Mouse (Mus musculus): ENCODE data around the gene Sp7.

Gene Sp7

GRCm38 (mm10) chr15:102386640-102387039 is 19.7 kb upstream of the Sp7 start:
- no peak for DNase-seq

DNA sequence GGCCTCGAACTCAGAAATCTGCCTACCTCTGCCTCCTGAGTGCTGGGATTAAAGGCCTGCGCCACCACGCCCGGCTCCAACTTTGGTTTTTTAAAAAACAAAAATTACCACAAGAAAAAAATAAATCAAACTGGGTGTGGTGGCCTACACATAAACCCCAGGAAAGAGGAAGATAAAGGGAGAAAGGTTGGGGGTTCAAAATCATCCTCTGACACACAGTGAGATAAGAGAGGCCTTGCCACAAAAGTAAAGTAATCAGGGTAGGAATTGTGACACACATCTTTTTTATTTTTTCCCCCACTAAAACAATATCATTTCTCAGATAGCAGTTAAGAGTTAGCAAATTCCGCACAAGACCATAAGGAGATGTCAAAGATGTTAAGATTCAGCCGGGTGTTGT is 16.7 kb upstream of the Sp7 start:
- no peak for DNase-seq

GRCm38 (mm10) chr15:102381575-102381974 is 14.6 kb upstream of the Sp7 start:
- DNase-seq: peak; percentile 90

- peak; percentile 75 for DNase-seq
These were observed 10.9 kb upstream of the Sp7 start for GRCm38 (mm10) chr15:102377810-102378262.

DNA sequence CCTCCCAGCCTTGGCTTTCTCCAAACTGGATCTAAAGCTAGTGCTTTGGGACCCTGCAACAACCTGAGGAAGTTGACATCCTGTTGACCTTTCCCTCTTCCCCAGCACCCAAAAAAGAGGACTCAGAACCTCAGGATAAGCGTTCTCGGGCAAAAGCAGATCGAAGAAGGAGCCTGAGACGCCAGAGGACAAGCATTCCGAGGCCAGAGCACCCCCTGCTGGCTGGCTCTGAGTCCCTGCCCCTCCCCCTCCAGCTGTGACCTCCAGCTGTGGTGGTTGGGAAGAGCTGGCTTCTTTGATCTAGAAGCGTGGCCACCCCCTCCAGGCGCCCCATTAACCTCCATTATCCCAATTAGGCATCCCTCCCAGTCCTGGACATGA is 10.2 kb upstream of the Sp7 start:
- DNase-seq: peak; percentile 96

DNA sequence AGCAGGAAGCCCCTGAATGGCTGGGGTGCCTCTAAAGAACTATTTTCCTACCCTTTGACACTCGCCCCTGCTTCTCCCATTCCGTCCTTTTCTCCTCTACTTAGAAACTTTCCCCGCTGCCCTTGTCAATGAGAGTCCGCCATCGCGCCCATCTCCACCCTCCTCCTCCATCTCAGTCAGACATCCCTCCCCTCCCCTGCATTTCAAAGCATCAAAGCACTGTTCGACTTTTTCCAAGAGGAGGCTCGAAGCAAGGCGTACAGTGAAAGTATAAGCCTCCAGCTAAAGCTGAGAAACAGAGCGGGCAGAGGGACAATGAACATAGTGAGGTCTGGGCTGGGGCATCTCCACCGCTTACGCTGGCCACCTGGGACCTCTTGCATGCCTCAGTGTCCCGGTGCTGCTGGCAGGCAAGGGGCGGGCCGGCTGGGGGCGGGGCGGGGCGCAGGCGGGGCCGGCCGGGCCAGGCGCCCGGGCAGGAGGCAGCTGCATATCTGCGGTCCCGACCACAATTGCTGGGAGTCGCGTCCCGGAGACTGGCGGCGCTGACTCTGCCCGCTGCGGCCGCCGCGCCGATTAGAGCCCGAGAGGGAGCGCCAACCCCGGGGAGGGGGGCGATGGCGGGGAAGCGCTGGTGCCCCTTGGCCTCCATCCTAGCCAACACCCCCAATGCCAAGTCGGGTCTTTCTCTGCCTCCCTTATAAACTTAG is 9.6 kb upstream of the Sp7 start:
- DNase-seq: peak; percentile 53

GRCm38 (mm10) chr15:102370727-102371126 is 3.7 kb upstream of the Sp7 start:
- DNase-seq: no peak

DNA sequence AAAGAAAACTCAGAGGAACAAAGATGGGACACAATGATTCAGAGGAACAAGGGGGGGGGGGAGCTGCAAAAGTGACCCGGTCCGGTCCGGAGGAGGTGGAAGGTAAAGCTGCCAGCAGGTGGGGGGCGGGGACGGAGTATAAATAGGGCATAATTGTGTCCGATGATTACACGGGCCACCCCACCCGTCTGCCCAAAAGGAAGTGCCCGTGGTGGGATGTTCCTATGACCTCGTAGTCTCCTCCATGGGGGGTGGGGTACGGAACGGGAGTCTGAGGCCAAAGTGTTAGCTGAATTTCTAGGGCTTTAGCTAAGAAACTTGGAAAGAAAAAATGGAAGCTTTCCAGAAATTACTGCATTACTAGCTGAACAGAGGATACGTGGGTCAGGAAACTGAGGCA is 3.0 kb upstream of the Sp7 start:
- DNase-seq: no peak

- DNase-seq: no peak
These were observed 744 bp downstream of the Sp7 start for GRCm38 (mm10) chr15:102366238-102366637.

DNA sequence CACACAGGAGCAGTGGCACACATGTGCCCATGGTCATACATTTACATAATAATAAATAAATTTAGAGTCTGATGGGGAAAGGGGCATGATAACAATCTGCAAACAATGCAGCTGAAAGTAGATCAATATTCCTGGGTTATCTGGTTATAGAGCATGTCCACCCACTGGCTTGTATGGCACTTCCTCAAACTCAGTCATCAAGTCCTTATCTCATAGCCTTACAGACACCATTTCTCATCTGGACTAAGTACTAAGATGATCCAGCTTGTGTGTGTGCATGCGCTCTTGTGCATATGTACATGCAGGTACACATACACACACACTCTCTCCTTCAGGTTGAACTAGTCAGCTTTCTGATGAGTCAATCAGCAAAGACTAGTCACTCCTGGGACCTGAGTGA is 2.3 kb downstream of the Sp7 start:
- no peak for DNase-seq

- no peak for DNase-seq
These were observed 4.3 kb downstream of the Sp7 start for GRCm38 (mm10) chr15:102362648-102363047.

GRCm38 (mm10) chr15:102358834-102359233 is 8.1 kb downstream of the Sp7 start:
- no peak for DNase-seq

GRCm38 (mm10) chr15:102358126-102358525 is 8.9 kb downstream of the Sp7 start:
- no peak for DNase-seq

- DNase-seq: no peak
These were observed 10.3 kb downstream of the Sp7 start for GRCm38 (mm10) chr15:102356501-102357325.

DNA sequence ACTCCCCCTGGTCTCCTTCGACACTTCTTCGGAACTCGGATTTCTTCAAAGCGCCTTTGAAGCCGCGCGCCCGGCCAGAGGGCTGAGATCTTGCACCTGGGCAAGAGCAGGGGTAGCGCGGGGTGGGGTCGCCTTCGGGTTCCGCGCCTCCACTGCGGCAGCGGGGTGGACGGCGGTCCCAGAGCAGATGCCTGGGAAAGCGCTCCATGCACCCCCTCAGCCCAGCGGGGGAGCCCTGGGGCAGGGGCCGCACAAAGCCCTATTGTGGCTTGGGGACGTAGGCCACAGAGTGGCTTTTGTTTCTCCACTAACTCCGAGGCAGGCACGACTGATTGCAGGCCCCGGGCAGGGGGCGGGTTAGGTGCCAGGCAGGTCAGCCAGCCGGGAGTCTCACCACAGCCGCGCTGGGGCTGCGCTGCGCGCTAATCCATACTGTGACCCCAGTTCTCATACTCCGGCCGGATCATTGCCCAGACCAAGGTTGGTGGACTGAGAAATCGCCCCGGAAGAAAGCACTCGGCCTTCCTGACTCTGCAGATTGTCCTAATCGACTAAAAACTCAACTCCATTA is 11.0 kb downstream of the Sp7 start:
- no peak for DNase-seq

GRCm38 (mm10) chr15:102355134-102355870 is 11.7 kb downstream of the Sp7 start:
- DNase-seq: peak; percentile 40

GRCm38 (mm10) chr15:102353986-102354385 is 13.0 kb downstream of the Sp7 start:
- no peak for DNase-seq

DNA sequence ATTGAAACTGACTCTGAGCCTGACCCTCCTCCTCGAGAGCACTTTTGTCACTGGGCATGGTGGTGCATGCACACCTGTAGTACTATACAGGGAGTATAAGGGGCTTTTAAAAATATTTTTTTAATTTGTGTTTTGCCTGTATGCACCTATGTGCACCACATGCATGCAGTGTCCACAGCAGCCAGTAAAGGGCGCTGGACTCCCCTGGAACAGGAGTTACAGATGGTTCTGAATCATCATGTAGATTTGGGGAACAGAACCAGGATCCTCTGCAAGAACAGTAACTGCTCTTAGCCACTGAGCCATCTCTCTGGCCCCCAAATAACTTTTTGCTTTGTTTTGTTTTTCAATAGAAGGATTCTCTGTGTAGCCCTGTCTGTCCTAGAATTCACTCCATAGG is 14.8 kb downstream of the Sp7 start:
- peak; percentile 13 for DNase-seq

DNA sequence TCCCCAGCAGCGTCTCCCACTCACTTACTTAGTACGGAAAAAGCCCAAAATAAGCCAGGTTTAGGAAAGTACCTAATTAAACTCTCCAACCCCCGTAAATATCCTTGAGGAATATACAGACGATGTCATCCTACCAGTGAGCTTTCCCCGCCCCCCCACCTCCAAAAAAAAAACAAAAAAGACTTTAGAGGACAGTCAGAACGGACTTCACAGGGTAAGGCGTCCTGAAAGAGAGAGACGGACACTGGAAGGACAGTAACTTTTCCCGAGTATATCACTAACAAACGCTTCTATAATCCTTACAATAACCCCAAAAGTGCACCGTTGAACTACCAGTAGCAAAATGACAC is 16.1 kb downstream of the Sp7 start:
- DNase-seq: no peak

DNA sequence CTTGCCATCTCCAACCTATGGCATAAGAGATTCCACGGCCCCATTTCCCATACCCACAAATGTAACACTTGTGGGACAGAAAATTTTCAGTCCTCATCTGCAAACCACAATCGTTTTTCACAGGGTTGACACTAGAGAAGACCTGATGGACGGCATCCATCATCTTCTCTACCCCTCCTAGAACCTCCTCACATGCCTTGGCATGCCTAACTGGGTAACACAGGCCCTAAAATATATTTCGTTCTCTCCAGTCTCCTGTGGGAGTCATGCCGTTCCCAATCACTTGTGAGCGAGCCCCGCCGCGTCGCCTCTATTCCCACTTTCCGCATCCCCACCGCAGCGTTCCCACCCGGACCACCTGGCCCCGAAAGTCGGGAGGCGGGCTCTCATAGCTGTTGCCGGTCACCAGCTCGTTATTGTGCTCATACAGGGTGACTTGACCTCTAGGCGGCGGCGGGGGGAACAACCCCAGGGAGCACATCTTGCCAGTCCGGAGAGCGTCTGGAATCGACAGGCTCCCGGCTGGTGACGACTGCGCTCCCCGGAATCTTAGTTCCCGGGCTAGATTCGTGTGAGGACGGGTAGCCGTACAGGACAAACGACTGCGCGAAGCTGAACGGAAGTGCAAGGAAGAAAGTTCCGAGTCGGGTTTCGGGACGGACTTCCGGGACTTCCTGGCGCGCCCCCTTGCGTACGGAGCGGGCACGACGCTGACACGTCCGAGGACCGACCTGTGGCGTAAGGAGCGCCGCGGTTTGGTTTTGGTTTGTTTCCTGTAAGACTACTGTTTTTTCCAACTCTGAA is 16.6 kb downstream of the Sp7 start, which contains the start of gene Aaas:
Aaas (minus strand) TSS at position 634 of the 804 bp plus-strand sequence.
- peak; percentile 97 for DNase-seq

GRCm38 (mm10) chr15:102346444-102346843 is 20.5 kb downstream of the Sp7 start:
- no peak for DNase-seq

- DNase-seq: no peak
These were observed 22.5 kb downstream of the Sp7 start for GRCm38 (mm10) chr15:102344490-102344889.
